Mouse (Mus musculus): ENCODE measurements around the gene D630039A03Rik. TPM values are rescaled to one million over a fixed set of nuclear protein-coding genes. Genes with fewer than 3 reads are reported as not detected.
A peak's percentile ranks its signal among the peaks of the same experiment; 100 is the strongest.

Gene D630039A03Rik
- not detected in 2 replicates for total RNA-seq (2017)

- peak; percentile 33 for ATAC-seq (replicated peaks; ENCODE audit: low read depth, poor library complexity, severe bottlenecking)
Observed at GRCm38 (mm10) chr4:57916201-57916661, at the start of gene D630039A03Rik. TSS of gene D630039A03Rik (minus strand) at chr4:57916297.

DNA sequence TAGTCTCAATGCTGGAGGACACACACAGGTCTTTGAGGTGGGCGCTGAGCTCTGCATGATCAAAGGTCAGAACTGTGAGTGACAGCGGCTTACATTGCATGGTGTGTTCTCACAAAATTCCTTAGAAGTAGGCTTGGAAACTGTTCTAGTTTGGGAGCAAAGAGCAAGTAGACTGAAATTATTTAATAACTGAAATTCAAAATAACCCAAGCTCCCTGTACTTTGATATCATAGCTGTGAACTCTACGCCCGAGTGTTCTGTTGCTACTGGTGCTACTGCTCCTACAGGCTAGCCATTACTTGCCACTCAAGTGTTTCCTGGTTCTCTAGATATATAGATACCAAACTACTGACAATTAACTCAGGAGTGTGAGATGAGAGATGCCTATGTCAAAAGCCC, 49.4 kb upstream of the D630039A03Rik start:
- no peak for ATAC-seq (replicated peaks; ENCODE audit: low read depth, poor library complexity, severe bottlenecking)

GRCm38 (mm10) chr4:57964143-57964542, 48.0 kb upstream of the D630039A03Rik start:
- ATAC-seq (replicated peaks; ENCODE audit: low read depth, poor library complexity, severe bottlenecking) = 0 out of 2 replicates have a peak, but pooled peaks have one; percentile 50

DNA sequence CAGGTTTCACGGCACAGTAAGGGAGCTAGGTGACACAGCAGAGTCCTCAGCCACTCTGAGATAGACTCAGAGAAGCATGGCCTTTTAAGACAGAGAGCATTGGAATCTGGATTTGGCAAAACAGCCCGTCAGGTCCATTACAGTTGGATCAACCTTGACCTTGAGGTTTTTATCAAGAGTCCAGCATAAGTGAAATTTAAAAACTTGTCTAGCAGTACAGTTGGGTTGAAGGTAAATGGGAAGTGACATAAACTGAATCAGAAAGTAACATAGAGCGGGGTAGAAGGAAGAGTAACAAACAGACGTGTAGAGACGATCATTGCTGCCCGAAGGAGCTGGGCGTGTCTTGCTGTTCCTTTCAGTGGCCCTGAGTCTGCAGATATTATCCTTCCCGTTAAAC, 43.0 kb upstream of the D630039A03Rik start:
- ATAC-seq (replicated peaks; ENCODE audit: low read depth, poor library complexity, severe bottlenecking) = no peak

- ATAC-seq (replicated peaks; ENCODE audit: low read depth, poor library complexity, severe bottlenecking) = 0 out of 2 replicates have a peak, but pooled peaks have one; percentile 4
Observed at GRCm38 (mm10) chr4:57958098-57958497, 42.0 kb upstream of the D630039A03Rik start.

- ATAC-seq (replicated peaks; ENCODE audit: low read depth, poor library complexity, severe bottlenecking) = no peak
Observed at GRCm38 (mm10) chr4:57957200-57958085, 41.3 kb upstream of the D630039A03Rik start.

DNA sequence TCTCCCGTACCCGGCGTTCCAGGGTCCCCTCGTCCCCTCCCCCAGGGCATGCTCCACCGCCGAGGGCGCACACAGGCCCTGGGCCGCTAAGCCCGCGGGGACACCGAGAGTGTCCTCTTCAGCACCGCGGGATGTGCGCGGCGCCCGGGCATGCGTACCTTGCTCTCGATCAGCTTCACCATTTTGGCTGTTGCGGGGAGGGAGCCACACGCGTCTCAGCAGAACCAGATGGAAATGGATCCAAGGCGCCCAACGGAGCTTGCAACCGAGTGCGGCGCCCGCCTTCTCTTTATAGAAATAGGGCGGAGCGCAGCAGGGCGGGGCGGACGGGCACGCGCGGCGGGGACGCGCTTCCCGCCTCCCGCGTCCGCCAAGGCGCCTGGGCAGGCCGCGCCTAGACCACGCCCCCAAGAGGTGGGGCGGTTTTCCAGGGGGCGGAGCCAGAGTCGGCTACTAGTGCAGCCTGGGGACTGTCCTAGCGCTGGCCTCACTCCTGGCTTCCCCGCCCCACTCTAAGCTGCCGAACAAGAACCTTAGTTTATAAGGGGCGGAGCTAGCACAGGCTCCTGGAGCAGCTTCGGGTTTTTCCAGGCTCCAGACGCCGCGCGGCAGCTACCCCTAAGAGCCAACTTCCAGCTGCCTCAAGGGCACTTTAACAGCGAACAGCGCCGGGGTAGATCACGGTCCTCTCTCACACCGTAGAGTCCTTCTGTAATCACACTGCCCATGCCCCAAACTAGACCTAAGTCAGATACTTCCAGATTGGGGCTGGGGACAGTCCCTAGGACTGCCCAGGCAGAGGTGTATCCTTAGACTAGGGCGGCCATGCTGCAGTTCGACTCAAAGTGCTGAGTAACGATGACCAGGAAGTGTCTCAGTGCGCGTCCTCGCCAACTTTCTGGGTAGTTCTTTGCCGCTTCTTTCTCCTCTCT, 40.2 kb upstream of the D630039A03Rik start, which contains the start of gene Txn1:
Txn1 (minus strand) TSS at position 383 of the 932 bp plus-strand sequence.
- ATAC-seq (replicated peaks; ENCODE audit: low read depth, poor library complexity, severe bottlenecking) = peak; percentile 81

- ATAC-seq (replicated peaks; ENCODE audit: low read depth, poor library complexity, severe bottlenecking) = peak; percentile 21
Observed at GRCm38 (mm10) chr4:57955544-57955958, 39.5 kb upstream of the D630039A03Rik start.

GRCm38 (mm10) chr4:57954991-57955390, 38.9 kb upstream of the D630039A03Rik start:
- no peak for ATAC-seq (replicated peaks; ENCODE audit: low read depth, poor library complexity, severe bottlenecking)

GRCm38 (mm10) chr4:57954580-57954979, 38.5 kb upstream of the D630039A03Rik start:
- ATAC-seq (replicated peaks; ENCODE audit: low read depth, poor library complexity, severe bottlenecking) = no peak

GRCm38 (mm10) chr4:57953796-57954195, 37.7 kb upstream of the D630039A03Rik start:
- no peak for ATAC-seq (replicated peaks; ENCODE audit: low read depth, poor library complexity, severe bottlenecking)

- no peak for ATAC-seq (replicated peaks; ENCODE audit: low read depth, poor library complexity, severe bottlenecking)
Observed at GRCm38 (mm10) chr4:57952891-57953290, 36.8 kb upstream of the D630039A03Rik start.

- no peak for ATAC-seq (replicated peaks; ENCODE audit: low read depth, poor library complexity, severe bottlenecking)
Observed at GRCm38 (mm10) chr4:57952416-57952815, 36.3 kb upstream of the D630039A03Rik start.

GRCm38 (mm10) chr4:57949866-57950265, 33.8 kb upstream of the D630039A03Rik start:
- ATAC-seq (replicated peaks; ENCODE audit: low read depth, poor library complexity, severe bottlenecking) = no peak

DNA sequence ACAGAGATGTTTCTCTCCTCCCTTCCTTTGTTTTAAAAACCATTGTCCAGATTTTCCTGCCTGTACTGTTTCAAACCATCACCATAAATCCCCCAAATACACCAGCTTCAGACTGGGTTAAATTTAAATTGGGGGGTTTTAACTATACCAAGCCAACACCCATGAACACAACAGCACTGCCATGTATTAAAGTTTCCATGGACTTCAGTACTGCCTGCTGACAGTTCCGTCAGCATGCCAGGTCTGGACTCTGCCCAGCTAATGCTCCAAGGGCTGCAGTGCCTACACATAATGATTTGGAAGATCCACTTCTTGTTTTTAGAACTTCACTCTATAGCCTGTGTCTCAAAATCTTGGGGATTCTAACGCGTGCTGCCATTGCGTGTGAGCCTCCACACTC, 31.4 kb upstream of the D630039A03Rik start:
- no peak for ATAC-seq (replicated peaks; ENCODE audit: low read depth, poor library complexity, severe bottlenecking)

- ATAC-seq (replicated peaks; ENCODE audit: low read depth, poor library complexity, severe bottlenecking) = no peak
Observed at GRCm38 (mm10) chr4:57947036-57947435, 30.9 kb upstream of the D630039A03Rik start.

DNA sequence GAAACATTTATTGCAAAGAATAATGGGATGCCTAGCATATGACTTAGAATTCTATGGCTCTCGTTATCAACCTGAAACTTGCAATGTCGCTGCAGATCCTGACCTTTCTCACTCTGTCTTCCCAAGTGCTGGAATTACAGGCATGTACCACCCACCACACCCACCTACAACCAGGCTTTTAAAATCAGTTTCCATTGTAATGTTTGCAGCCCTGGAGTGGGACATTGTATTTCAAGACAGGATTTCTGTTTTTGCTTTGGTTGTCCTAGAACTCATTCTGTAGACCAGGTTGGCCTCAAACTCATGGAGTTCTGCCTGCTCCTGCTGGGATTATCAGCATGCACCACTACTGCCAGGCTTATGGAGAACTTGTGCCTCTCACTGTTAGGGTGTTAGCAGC, 26.8 kb upstream of the D630039A03Rik start:
- no peak for ATAC-seq (replicated peaks; ENCODE audit: low read depth, poor library complexity, severe bottlenecking)

- no peak for ATAC-seq (replicated peaks; ENCODE audit: low read depth, poor library complexity, severe bottlenecking)
Observed at GRCm38 (mm10) chr4:57940631-57941030, 24.5 kb upstream of the D630039A03Rik start.

GRCm38 (mm10) chr4:57937292-57937691, 21.2 kb upstream of the D630039A03Rik start:
- no peak for ATAC-seq (replicated peaks; ENCODE audit: low read depth, poor library complexity, severe bottlenecking)

GRCm38 (mm10) chr4:57934181-57934580, 18.1 kb upstream of the D630039A03Rik start:
- no peak for ATAC-seq (replicated peaks; ENCODE audit: low read depth, poor library complexity, severe bottlenecking)
